Mouse (Mus musculus) bone marrow macrophage, adult 2 months (primary cell): Measurements from ENCODE around the gene Rell1.

Source experiments
- CTCF ChIP-seq: IDR thresholded peaks from 2 replicates; pipeline ENCODE4 v1.5.1; 2012; ENCODE audit warnings: low read depth, mild to moderate bottlenecking, low read length, moderate library complexity
- POLR2A ChIP-seq: IDR thresholded peaks from 2 replicates; pipeline ENCODE4 v1.6.1; 2012; ENCODE audit warnings: mild to moderate bottlenecking, low read depth, low read length, borderline replicate concordance

DNA sequence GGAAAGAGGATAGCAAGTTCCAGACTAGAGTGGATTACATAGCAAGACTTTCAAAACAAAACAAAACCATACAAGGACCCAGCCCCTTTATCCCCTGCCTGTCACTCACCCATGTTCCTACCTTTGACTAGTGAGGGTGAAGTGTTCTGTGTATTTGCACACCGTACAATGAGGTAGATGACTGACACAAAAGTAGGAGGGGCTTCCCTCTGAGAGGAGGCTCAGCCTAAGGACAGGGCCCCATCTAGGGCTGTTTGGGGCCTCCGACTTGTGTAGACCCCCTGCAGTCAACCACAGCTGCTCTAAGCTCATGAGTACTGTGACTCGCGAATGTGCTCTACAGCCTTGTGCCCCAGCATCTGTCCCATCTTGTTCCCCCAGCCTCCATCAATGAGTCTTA is 77.5 kb downstream of the Rell1 start:
- TF ChIP-seq CTCF = no peak
- no peak for TF ChIP-seq POLR2A
